Mouse (Mus musculus): ENCODE results near the gene B2m. TPM values are rescaled to one million over a fixed set of nuclear protein-coding genes. Genes with fewer than 3 reads are reported as not detected.

The B2m gene
- total and polyA plus RNA-seq, 2 experiments from 2014 or later = 90.7 to 152 TPM

DNA sequence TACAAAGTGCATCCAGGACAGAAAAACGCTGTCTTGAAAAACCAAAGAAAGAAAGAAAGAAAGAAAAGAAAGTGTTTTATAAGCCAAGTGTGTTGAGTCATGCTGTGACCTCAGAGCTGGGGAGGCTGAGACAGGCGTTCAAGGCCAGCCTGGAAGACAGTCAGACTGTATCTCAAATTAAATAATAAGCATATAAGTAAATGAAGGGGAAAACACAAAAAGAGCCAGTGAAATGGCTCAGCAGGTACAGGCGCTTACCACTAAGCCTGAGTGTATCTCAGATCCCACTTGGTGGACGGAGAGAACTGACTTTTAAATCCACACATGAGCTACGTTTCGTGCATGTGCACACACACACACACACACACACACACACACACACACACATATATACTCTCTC, 1.8 kb downstream of the B2m start:
- Histone ChIP-seq H3K4me2 (ENCODE audit: low read depth) (no peak overlapping the region), H3K4me1 (ENCODE audit: insufficient read depth) (no peaks in the 10 kb centered on the region), H3K4me3 (ENCODE audit: low read depth, low read length) (no peak overlapping the region), H3K36me3 (ENCODE audit: insufficient read depth) (no peaks in the 10 kb centered on the region), H3K9me3 (ENCODE audit: low read length) (no peaks in the 10 kb centered on the region), H3K9ac (no peak overlapping the region), H3K27me3 (ENCODE audit: insufficient read depth, low read length) (no peaks in the 10 kb centered on the region), H3K27ac (ENCODE audit: low read depth, low read length) (no peak overlapping the region)
- DNase-seq (no peak), ATAC-seq (no peak)
- TF ChIP-seq CTCF (IDR thresholded peaks at IDR 0.05; ENCODE audit: low read depth) = no peak
- 94% methylated on average over 6 of the region's 6 CpGs for WGBS

- H3K36me3 ChIP-seq (ENCODE audit: insufficient read depth) = no peaks in the 10 kb centered on the region
- 89% methylated on average over 3 of the region's 3 CpGs for WGBS
- H3K4me1 ChIP-seq (ENCODE audit: insufficient read depth) = no peaks in the 10 kb centered on the region
- H3K9me3 ChIP-seq (ENCODE audit: low read length) = no peaks in the 10 kb centered on the region
- no peak overlapping the region for H3K27ac ChIP-seq (ENCODE audit: low read depth, low read length)
- no peak overlapping the region for H3K9ac ChIP-seq
- DNase-seq = no peak
- no peak for ATAC-seq
- H3K4me2 ChIP-seq (ENCODE audit: low read depth) = no peak overlapping the region
- H3K4me3 ChIP-seq (ENCODE audit: low read depth, low read length) = no peak overlapping the region
- no peaks in the 10 kb centered on the region for H3K27me3 ChIP-seq (ENCODE audit: insufficient read depth, low read length)
- TF ChIP-seq CTCF (IDR thresholded peaks at IDR 0.05; ENCODE audit: low read depth) = no peak
Observed at GRCm38 (mm10) chr2:122149716-122150115, 2.2 kb downstream of the B2m start.

GRCm38 (mm10) chr2:122151221-122151620, 3.7 kb downstream of the B2m start:
- no peak for TF ChIP-seq CTCF (IDR thresholded peaks at IDR 0.05; ENCODE audit: low read depth)
- no peaks in the 10 kb centered on the region for H3K36me3 ChIP-seq (ENCODE audit: insufficient read depth)
- 96% methylated on average over 1 of the region's 1 CpGs for WGBS
- no peak overlapping the region for H3K4me3 ChIP-seq (ENCODE audit: low read depth, low read length)
- no peaks in the 10 kb centered on the region for H3K27me3 ChIP-seq (ENCODE audit: insufficient read depth, low read length)
- DNase-seq (no peak), ATAC-seq (no peak)
- no peaks in the 10 kb centered on the region for H3K9me3 ChIP-seq (ENCODE audit: low read length)
- no peak overlapping the region for H3K4me2 ChIP-seq (ENCODE audit: low read depth)
- no peak overlapping the region for H3K27ac ChIP-seq (ENCODE audit: low read depth, low read length)
- H3K9ac ChIP-seq = no peak overlapping the region
- no peaks in the 10 kb centered on the region for H3K4me1 ChIP-seq (ENCODE audit: insufficient read depth)

DNA sequence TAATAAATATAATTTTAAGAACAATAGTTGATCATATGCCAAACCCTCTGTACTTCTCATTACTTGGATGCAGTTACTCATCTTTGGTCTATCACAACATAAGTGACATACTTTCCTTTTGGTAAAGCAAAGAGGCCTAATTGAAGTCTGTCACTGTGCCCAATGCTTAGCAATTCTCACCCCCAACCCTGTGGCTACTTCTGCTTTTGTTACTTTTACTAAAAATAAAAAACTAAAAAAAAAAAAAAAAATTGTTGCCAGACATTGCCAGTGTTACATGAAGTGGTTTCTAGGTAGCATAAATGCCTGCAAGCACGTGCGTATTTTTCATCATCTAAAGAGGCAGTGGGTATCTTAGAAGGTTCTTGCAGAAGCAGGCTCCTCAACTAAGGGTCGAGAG, 5.4 kb downstream of the B2m start:
- no peak overlapping the region for H3K9ac ChIP-seq
- no peak overlapping the region for H3K4me2 ChIP-seq (ENCODE audit: low read depth)
- no peak for TF ChIP-seq CTCF (IDR thresholded peaks at IDR 0.05; ENCODE audit: low read depth)
- no peaks in the 10 kb centered on the region for H3K27me3 ChIP-seq (ENCODE audit: insufficient read depth, low read length)
- DNase-seq = no peak
- H3K36me3 ChIP-seq (ENCODE audit: insufficient read depth) = no peaks in the 10 kb centered on the region
- WGBS = 83% methylated on average over 3 of the region's 3 CpGs
- H3K9me3 ChIP-seq (ENCODE audit: low read length) = no peaks in the 10 kb centered on the region
- no peak overlapping the region for H3K27ac ChIP-seq (ENCODE audit: low read depth, low read length)
- H3K4me1 ChIP-seq (ENCODE audit: insufficient read depth) = no peaks in the 10 kb centered on the region
- H3K4me3 ChIP-seq (ENCODE audit: low read depth, low read length) = no peak overlapping the region
- no peak for ATAC-seq

DNA sequence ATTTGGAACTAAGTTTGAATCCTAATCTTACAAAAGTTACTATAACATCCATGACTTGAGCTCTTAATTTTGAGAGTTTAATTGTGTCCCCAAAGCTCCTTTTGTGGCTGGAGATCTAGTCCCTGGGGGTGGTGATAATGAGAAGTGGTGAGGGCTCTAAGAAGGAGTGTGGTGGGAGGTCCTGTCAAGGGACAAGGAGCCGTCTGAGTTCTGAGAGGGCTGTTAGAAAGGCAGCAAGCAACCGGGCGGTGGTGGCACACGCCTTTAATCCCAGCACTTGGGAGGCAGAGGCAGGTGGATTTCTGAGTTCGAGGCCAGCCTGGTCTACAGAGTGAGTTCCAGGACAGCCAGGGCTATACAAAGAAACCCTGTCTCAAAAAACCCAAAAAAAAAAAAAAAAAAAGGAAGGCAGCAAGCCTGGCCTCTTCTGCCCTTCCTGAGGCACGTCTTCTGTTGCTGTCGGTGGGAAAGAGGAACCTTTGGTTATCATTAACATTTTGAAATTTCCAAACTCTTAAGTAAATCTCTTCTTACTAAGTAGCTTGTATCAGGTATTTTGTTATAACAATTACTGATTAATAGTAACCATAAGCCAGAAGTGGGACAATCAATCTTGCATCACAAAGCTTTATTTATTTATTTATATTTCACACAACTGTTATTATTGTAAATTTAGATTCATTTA, 6.3 kb downstream of the B2m start:
- Histone ChIP-seq H3K27me3 (ENCODE audit: insufficient read depth, low read length) (no peaks in the 10 kb centered on the region), H3K4me1 (ENCODE audit: insufficient read depth) (no peaks in the 10 kb centered on the region), H3K9ac (no peak overlapping the region), H3K4me3 (ENCODE audit: low read depth, low read length) (no peak overlapping the region), H3K4me2 (ENCODE audit: low read depth) (no peak overlapping the region), H3K27ac (ENCODE audit: low read depth, low read length) (no peak overlapping the region), H3K9me3 (ENCODE audit: low read length) (no peaks in the 10 kb centered on the region), H3K36me3 (ENCODE audit: insufficient read depth) (no peaks in the 10 kb centered on the region)
- 86% methylated on average over 6 of the region's 7 CpGs for WGBS
- DNase-seq (no peak), ATAC-seq (no peak)
- no peak for TF ChIP-seq CTCF (IDR thresholded peaks at IDR 0.05; ENCODE audit: low read depth)

- no peak overlapping the region for H3K4me2 ChIP-seq (ENCODE audit: low read depth)
- no peak overlapping the region for H3K9ac ChIP-seq
- no peak for ATAC-seq
- H3K4me1 ChIP-seq (ENCODE audit: insufficient read depth) = no peaks in the 10 kb centered on the region
- H3K9me3 ChIP-seq (ENCODE audit: low read length) = no peaks in the 10 kb centered on the region
- no peak overlapping the region for H3K27ac ChIP-seq (ENCODE audit: low read depth, low read length)
- H3K27me3 ChIP-seq (ENCODE audit: insufficient read depth, low read length) = no peaks in the 10 kb centered on the region
- no peak overlapping the region for H3K4me3 ChIP-seq (ENCODE audit: low read depth, low read length)
- DNase-seq = no peak
- H3K36me3 ChIP-seq (ENCODE audit: insufficient read depth) = no peaks in the 10 kb centered on the region
- no peak for TF ChIP-seq CTCF (IDR thresholded peaks at IDR 0.05; ENCODE audit: low read depth)
- WGBS = 90% methylated on average over 2 of the region's 2 CpGs
Observed at GRCm38 (mm10) chr2:122154479-122154878, 7.0 kb downstream of the B2m start.

DNA sequence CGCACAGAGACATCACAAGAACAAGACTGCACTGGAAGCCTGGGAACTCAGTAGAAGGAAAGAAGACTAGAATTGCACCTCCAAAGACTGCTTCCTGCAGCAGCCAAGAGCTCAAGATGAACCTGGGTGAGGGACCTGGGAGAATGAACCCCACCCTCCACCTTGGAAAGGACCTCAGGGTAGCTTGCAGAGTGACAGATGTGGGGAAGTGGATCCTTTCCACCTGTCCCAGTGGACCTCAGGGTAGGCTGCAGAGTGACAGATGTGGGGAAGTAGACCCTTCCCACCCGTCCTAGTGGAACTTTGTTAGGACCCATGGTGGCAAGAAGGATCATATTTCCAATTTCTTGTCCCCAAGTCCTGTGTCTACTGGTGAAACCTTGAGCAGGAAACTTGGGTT, 7.8 kb downstream of the B2m start:
- no peak for ATAC-seq
- Histone ChIP-seq H3K4me3 (ENCODE audit: low read depth, low read length) (no peak overlapping the region), H3K9me3 (ENCODE audit: low read length) (no peaks in the 10 kb centered on the region), H3K27me3 (ENCODE audit: insufficient read depth, low read length) (no peaks in the 10 kb centered on the region), H3K36me3 (ENCODE audit: insufficient read depth) (no peaks in the 10 kb centered on the region), H3K27ac (ENCODE audit: low read depth, low read length) (no peak overlapping the region), H3K9ac (no peak overlapping the region), H3K4me2 (ENCODE audit: low read depth) (no peak overlapping the region), H3K4me1 (ENCODE audit: insufficient read depth) (no peaks in the 10 kb centered on the region)
- 77% methylated on average over 2 of the region's 2 CpGs for WGBS
- DNase-seq = no peak
- no peak for TF ChIP-seq CTCF (IDR thresholded peaks at IDR 0.05; ENCODE audit: low read depth)

Measured in forebrain, postnatal 0 days (tissue).